ENCODE assay signal across 9 mouse cellular contexts in genomic region chr11:72037996-72038395, GRCm38 (mm10). TPM values are rescaled to one million over a fixed set of nuclear protein-coding genes. Genes with fewer than 3 reads are reported as not detected.
DNase-seq lines count a peak whose midpoint lies in the region; ATAC-seq and TF ChIP-seq lines count a peak whose summit lies in the region.
"Had no signal": no experiment of that assay in that cellular context is flagged by ENCODE, and none has a peak within 500 bp of the region (broad histone marks: within the 10 kb centered on the region; RNA-seq: fewer than 3 reads in every experiment).

No protein-coding gene starts in this region.

- H3K79me2 ChIP-seq in C2C12 (ENCODE audit: control insufficient read depth, insufficient read depth), result peaks cover 7% of the 10 kb centered on the region

- WGBS in forebrain, postnatal 0 days, result 0% methylated on average over 4 of the region's 4 CpGs
- 0% methylated on average over 4 of the region's 4 CpGs for WGBS in forebrain, embryonic 16.5 days

- peaks cover 7% of the 10 kb centered on the region for H3K79me3 ChIP-seq in C2C12 (ENCODE audit: low read depth)

- H3K9ac ChIP-seq in forebrain, postnatal 0 days, result no peak overlapping the region
- no peak overlapping the region for H3K9ac ChIP-seq in forebrain, embryonic 16.5 days (replicated peaks; ENCODE audit: low read depth, low read length)
- H3K9ac ChIP-seq: lung, embryonic 15.5 days had no signal

- no peak for TF ChIP-seq POLR2A in brain, embryonic 14.5 days (IDR thresholded peaks at IDR 0.05; ENCODE audit: borderline replicate concordance, extremely low read depth, insufficient read depth, insufficient read length, poor library complexity, severe bottlenecking)

- no peak overlapping the region for H3K4me2 ChIP-seq in forebrain, postnatal 0 days (ENCODE audit: low read depth)
- no peak overlapping the region for H3K4me2 ChIP-seq in forebrain, embryonic 16.5 days (ENCODE audit: low read length)
- H3K4me2 ChIP-seq: lung, embryonic 15.5 days had no signal

- DNase-seq in forebrain, postnatal 0 days, result peak; percentile 94
- DNase-seq in brain, embryonic 14.5 days (ENCODE audit: low read depth), result peak; percentile 93
- DNase-seq in frontal cortex, postnatal 25 days (ENCODE audit: low spot score in 2 of 2), result peak; percentile 78
- peak; percentile 71 to 93 for DNase-seq in layer of hippocampus, postnatal 25 days (ENCODE audit: extremely low spot score in 1 of 2, low spot score in 1 of 2)
- peak; percentile 82 for DNase-seq in naive thymus-derived CD4-positive, alpha-beta T cell, adult 2 months (ENCODE audit: low read depth)
- DNase-seq in thymus, adult 18-20 months, result peak; percentile 30 to 41

- H3K9me3 ChIP-seq in forebrain, postnatal 0 days (ENCODE audit: low read length), result no peaks in the 10 kb centered on the region
- H3K9me3 ChIP-seq in forebrain, embryonic 16.5 days (ENCODE audit: control insufficient read depth, low read length), result no peaks in the 10 kb centered on the region
- H3K9me3 ChIP-seq: lung, embryonic 15.5 days had no signal

- H3K27me3 ChIP-seq in forebrain, postnatal 0 days (ENCODE audit: insufficient read depth, low read length), result no peaks in the 10 kb centered on the region
- no peaks in the 10 kb centered on the region for H3K27me3 ChIP-seq in forebrain, embryonic 16.5 days (replicated peaks; ENCODE audit: control insufficient read depth, insufficient read depth, low read length)
- H3K27me3 ChIP-seq in C2C12 (ENCODE audit: control insufficient read depth, insufficient read depth, insufficient read length), result no peaks in the 10 kb centered on the region

- no peak overlapping the region for H3ac ChIP-seq in C2C12 (ENCODE audit: control insufficient read depth, insufficient read length, low read depth)

- H3K27ac ChIP-seq in forebrain, postnatal 0 days (ENCODE audit: low read depth, low read length), result no peak overlapping the region
- H3K27ac ChIP-seq in forebrain, embryonic 16.5 days (ENCODE audit: low read length), result no peak overlapping the region
- H3K27ac ChIP-seq: lung, embryonic 15.5 days had no signal

- ATAC-seq in forebrain, postnatal 0 days, result peak; percentile 15; the same call in 1 of the 2 replicates
- no peak for ATAC-seq in forebrain, embryonic 16.5 days

- TF ChIP-seq CTCF in forebrain, postnatal 0 days (IDR thresholded peaks at IDR 0.05; ENCODE audit: low read depth), result peak; percentile 91
- TF ChIP-seq CTCF in C2C12 (IDR thresholded peaks at IDR 0.05; ENCODE audit: control insufficient read depth, insufficient read depth, insufficient read length), result peak; percentile 47
- peak; percentile 89 for TF ChIP-seq CTCF in brain, embryonic 14.5 days (IDR thresholded peaks at IDR 0.05; ENCODE audit: borderline replicate concordance, extremely low read depth, insufficient read depth, insufficient read length)

- no peaks in the 10 kb centered on the region for H3K36me3 ChIP-seq in forebrain, postnatal 0 days (ENCODE audit: insufficient read depth)
- H3K36me3 ChIP-seq in forebrain, embryonic 16.5 days (ENCODE audit: control insufficient read depth, insufficient read depth), result no peaks in the 10 kb centered on the region
- no peaks in the 10 kb centered on the region for H3K36me3 ChIP-seq in C2C12 (ENCODE audit: control insufficient read depth, insufficient read depth)
- H3K36me3 ChIP-seq: lung, embryonic 15.5 days had no signal

- H3K4me1 ChIP-seq in forebrain, postnatal 0 days (ENCODE audit: insufficient read depth), result peaks cover 16% of the 10 kb centered on the region
- peaks cover 22% of the 10 kb centered on the region for H3K4me1 ChIP-seq in forebrain, embryonic 16.5 days (replicated peaks; ENCODE audit: control insufficient read depth, insufficient read depth, low read length)

- H3K4me3 ChIP-seq in forebrain, postnatal 0 days (ENCODE audit: low read depth, low read length), result no peak overlapping the region
- H3K4me3 ChIP-seq in forebrain, embryonic 16.5 days (replicated peaks; ENCODE audit: low read length), result no peak overlapping the region
- H3K4me3 ChIP-seq in C2C12 (ENCODE audit: insufficient read depth, poor library complexity, severe bottlenecking), result no peak overlapping the region
- H3K4me3 ChIP-seq: lung, embryonic 15.5 days had no signal

TF ChIP-seq in C2C12, 6 proteins besides CTCF, POLR2A, EP300 and RAD21:
- TF ChIP-seq CEBPB (IDR thresholded peaks at IDR 0.05; ENCODE audit: low read depth) (no peak), MAX (IDR thresholded peaks at IDR 0.05) (no peak), MYOG (IDR thresholded peaks at IDR 0.05; ENCODE audit: control insufficient read depth, extremely low read depth, insufficient read length) (no peak), FOSL1 (IDR thresholded peaks at IDR 0.05; ENCODE audit: insufficient read depth, low read length, poor library complexity, severe bottlenecking) (no peak), MYOD1 (IDR thresholded peaks at IDR 0.05; ENCODE audit: control insufficient read depth, insufficient read length, low read depth) (no peak), USF1 (IDR thresholded peaks at IDR 0.05; ENCODE audit: low read depth) (no peak)

RNA-seq across cellular contexts. Expression of gene Aipl1, which starts 0.7 kb away (rescaled TPM):
- 0.19 and 0.31 TPM in 2 replicates for total RNA-seq in forebrain, postnatal 0 days (2014; rRNA removed)
- polyA plus RNA-seq in forebrain, postnatal 0 days (2015; fragmentation: Nextera tagmentation; extraction: Ambion mirVana), result 0.23 and 0.33 TPM in 2 replicates
- polyA plus RNA-seq in forebrain, embryonic 16.5 days (2015; fragmentation: Nextera tagmentation; extraction: Ambion mirVana), result 0.11 and 0.27 TPM in 2 replicates
- 0.21 TPM for polyA plus RNA-seq in C2C12 (2012; fragmentation: generic; extraction: Trizol)
- polyA plus RNA-seq in brain, embryonic 14.5 days (2012; rRNA removed), result 0.30 and 0.38 TPM in 2 replicates
- total RNA-seq in layer of hippocampus, postnatal 25 days (2021), result not detected

RNA-seq across cellular contexts. Expression of gene Pimreg, which starts 3.8 kb away (rescaled TPM):
- 13.2 and 14.9 TPM in 2 replicates for total RNA-seq in forebrain, postnatal 0 days (2014; rRNA removed)
- 20.6 and 22.0 TPM in 2 replicates for polyA plus RNA-seq in forebrain, postnatal 0 days (2015; fragmentation: Nextera tagmentation; extraction: Ambion mirVana)
- 64.1 and 80.3 TPM in 2 replicates for polyA plus RNA-seq in forebrain, embryonic 16.5 days (2015; fragmentation: Nextera tagmentation; extraction: Ambion mirVana)
- 156 TPM for polyA plus RNA-seq in C2C12 (2012; fragmentation: generic; extraction: Trizol)
- 29.9 and 53.4 TPM in 2 replicates for polyA plus RNA-seq in brain, embryonic 14.5 days (2012; rRNA removed)
- under 1 TPM; 0.40 to 0.89 TPM for total RNA-seq in layer of hippocampus, postnatal 25 days (2021)

Comparison
In these comparisons a context has a peak if more than half of its experiments do, and no peak if none do; other contexts are left out.
1. DNase-seq: peak in every context shown above with its lines; median percentile 94 in forebrain, postnatal 0 days; 93 in brain, embryonic 14.5 days; 82 in layer of hippocampus, postnatal 25 days; 82 in naive thymus-derived CD4-positive, alpha-beta T cell, adult 2 months; 78 in frontal cortex, postnatal 25 days; 36 in thymus, adult 18-20 months.